7 mouse cellular contexts compared by ENCODE assay signal in the genomic region with DNA sequence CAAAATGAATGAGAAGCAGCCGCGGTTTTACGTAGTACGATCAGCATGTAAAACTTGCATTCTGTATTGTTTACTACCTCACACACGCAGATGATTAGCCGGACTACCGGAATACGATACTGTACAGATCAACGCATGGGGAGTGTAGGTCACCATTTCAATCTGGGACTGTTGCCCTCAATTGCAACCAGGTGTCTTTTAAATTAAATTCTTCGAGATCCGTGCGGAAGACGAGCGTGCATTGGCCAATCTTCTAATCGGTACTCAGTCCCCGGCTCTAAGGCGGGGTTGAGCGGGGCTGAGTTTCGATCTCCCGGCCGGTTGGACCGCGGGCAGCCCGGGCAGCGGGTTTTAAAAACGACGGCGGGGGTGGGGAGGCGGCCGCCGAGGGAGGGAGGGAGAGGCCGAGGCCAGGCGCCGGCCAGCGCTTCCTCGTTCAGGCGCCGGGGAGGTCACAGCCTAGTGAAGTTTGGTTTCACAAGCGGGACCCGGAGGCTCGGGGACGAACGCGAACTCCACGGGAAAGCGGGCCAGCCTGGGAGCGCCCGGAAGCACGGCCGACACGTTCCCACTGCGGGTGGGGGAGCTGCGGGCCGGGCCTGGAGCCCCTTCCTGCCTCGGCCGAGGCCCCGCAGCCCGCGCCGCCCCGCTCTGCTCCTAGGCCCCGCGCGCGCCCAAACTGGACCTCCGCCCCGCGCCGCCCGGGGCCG. TPM values are rescaled to one million over a fixed set of nuclear protein-coding genes. Genes with fewer than 3 reads are reported as not detected.
DNase-seq lines count a peak whose midpoint lies in the region; ATAC-seq and TF ChIP-seq lines count a peak whose summit lies in the region.

No protein-coding gene starts in this region.

- no peaks in the 10 kb centered on the region for H3K9me3 ChIP-seq in hindbrain, postnatal 0 days (ENCODE audit: low read length)
- H3K9me3 ChIP-seq in limb, embryonic 10.5 days (replicated peaks): no peaks in the 10 kb centered on the region
- no peaks in the 10 kb centered on the region for H3K9me3 ChIP-seq in midbrain, embryonic 10.5 days (replicated peaks)

- no peaks in the 10 kb centered on the region for H3K36me3 ChIP-seq in hindbrain, postnatal 0 days (ENCODE audit: insufficient read depth, low read length)
- peaks cover 22% of the 10 kb centered on the region for H3K36me3 ChIP-seq in limb, embryonic 10.5 days
- H3K36me3 ChIP-seq in midbrain, embryonic 10.5 days: peaks cover 10% of the 10 kb centered on the region; the same call in 1 of the 2 replicates

- WGBS in hindbrain, postnatal 0 days: under 1% methylated on average over 43 of the region's 71 CpGs
- WGBS in limb, embryonic 10.5 days: under 1% methylated on average over 71 of the region's 71 CpGs
- under 1% methylated on average over 61 of the region's 71 CpGs for WGBS in midbrain, embryonic 10.5 days

- peak overlapping the region; percentile 92 for H3K9ac ChIP-seq in hindbrain, postnatal 0 days (replicated peaks; ENCODE audit: low read length)

- H3K4me3 ChIP-seq in hindbrain, postnatal 0 days (ENCODE audit: low read length): peak overlapping the region; percentile 89
- peak overlapping the region; percentile 94 for H3K4me3 ChIP-seq in limb, embryonic 10.5 days
- peak overlapping the region; percentile 69 for H3K4me3 ChIP-seq in midbrain, embryonic 10.5 days

- DNase-seq in adipocyte (ENCODE audit: low spot score): peak; percentile 63
- peak; percentile 63 to 66 for DNase-seq in cerebellum, postnatal 36 days
- DNase-seq in gastrocnemius, adult 8-10 months (ENCODE audit: low spot score in 2 of 2): peak; percentile 20 to 28
- peak; percentile 61 for DNase-seq in hindbrain, postnatal 0 days (ENCODE audit: low spot score)
- peak; percentile 79 for DNase-seq in limb, embryonic 10.5 days (ENCODE audit: low spot score)
- peak; percentile 70 for DNase-seq in midbrain, embryonic 10.5 days (ENCODE audit: low spot score)
- DNase-seq in right cerebral cortex, postnatal 4 days: peak; percentile 42

- peak overlapping the region; percentile 96 for H3K27ac ChIP-seq in hindbrain, postnatal 0 days
- H3K27ac ChIP-seq in limb, embryonic 10.5 days: peak overlapping the region; percentile 99
- peak overlapping the region; percentile 99 for H3K27ac ChIP-seq in midbrain, embryonic 10.5 days (replicated peaks)

- no peaks in the 10 kb centered on the region for H3K4me1 ChIP-seq in hindbrain, postnatal 0 days (ENCODE audit: insufficient read depth, low read length)
- peaks cover 36% of the 10 kb centered on the region for H3K4me1 ChIP-seq in limb, embryonic 10.5 days
- H3K4me1 ChIP-seq in midbrain, embryonic 10.5 days: peaks cover 34% of the 10 kb centered on the region

- TF ChIP-seq CTCF in hindbrain, postnatal 0 days (IDR thresholded peaks at IDR 0.05; ENCODE audit: low read depth): no peak

- H3K4me2 ChIP-seq in hindbrain, postnatal 0 days (ENCODE audit: low read depth, low read length): peak overlapping the region; percentile 79

- ATAC-seq in hindbrain, postnatal 0 days: peak; percentile 19; the same call in 1 of the 2 replicates

- H3K27me3 ChIP-seq in hindbrain, postnatal 0 days (ENCODE audit: insufficient read depth, low read length): no peaks in the 10 kb centered on the region
- no peaks in the 10 kb centered on the region for H3K27me3 ChIP-seq in limb, embryonic 10.5 days (ENCODE audit: low read depth, poor library complexity, severe bottlenecking)
- no peaks in the 10 kb centered on the region for H3K27me3 ChIP-seq in midbrain, embryonic 10.5 days (ENCODE audit: low read depth, poor library complexity, severe bottlenecking)

RNA-seq across cellular contexts. Expression of gene Scaf11, which starts 0.7 kb away (rescaled TPM):
- 10 to 100 TPM; 36.6 to 43.6 (median 42.6) TPM for total RNA-seq in gastrocnemius, adult 8-10 months (2022)
- total RNA-seq in hindbrain, postnatal 0 days (2014; rRNA removed): 25.2 and 27.2 TPM in 2 replicates
- 46.1 and 48.4 TPM in 2 replicates for polyA plus RNA-seq in hindbrain, postnatal 0 days (2015; fragmentation: Nextera tagmentation; extraction: Ambion mirVana)
- polyA plus RNA-seq in limb, embryonic 10.5 days (2016; fragmentation: Nextera tagmentation; extraction: Ambion mirVana): 119 and 125 TPM in 2 replicates
- polyA plus RNA-seq in midbrain, embryonic 10.5 days (2016; fragmentation: Nextera tagmentation; extraction: Ambion mirVana): 88.9 and 102 TPM in 2 replicates

Comparison
In these comparisons a context has a peak if more than half of its experiments do, and no peak if none do; other contexts are left out.
1. Peak in every context shown above with its lines: DNase-seq, ATAC-seq, H3K4me3 ChIP-seq and H3K27ac ChIP-seq.
2. DNase-seq: peak in every context shown above with its lines; median percentile 79 in limb, embryonic 10.5 days; 70 in midbrain, embryonic 10.5 days; 64 in cerebellum, postnatal 36 days; 63 in adipocyte; 61 in hindbrain, postnatal 0 days; 42 in right cerebral cortex, postnatal 4 days; 24 in gastrocnemius, adult 8-10 months.